Mouse (Mus musculus) CH12.LX (cell line): ENCODE measurements around the gene Gm11555. TPM values are rescaled to one million over a fixed set of nuclear protein-coding genes. Genes with fewer than 3 reads are reported as not detected.

Experiments used
- DNase-seq: peaks from one replicate; pipeline ENCODE4 v3.0.0-alpha.2; 2013; ENCODE audit errors: extremely low read depth
- H3K27ac ChIP-seq: 2 replicates; pipeline ENCODE4 v1.5.1; 2012; ENCODE audit warnings: low read depth, mild to moderate bottlenecking, control low read depth, moderate library complexity; ENCODE audit not compliant: insufficient read depth
- H3K27me3 ChIP-seq: replicated peaks from 2 replicates; pipeline ENCODE3; 2012; ENCODE audit warnings: inconsistent platforms
- H3K36me3 ChIP-seq, 2 experiments: replicated peaks in 1 of 2; 2 replicates each; pipeline versions ENCODE3 to v1.6.1; 2012; ENCODE audit warnings: inconsistent platforms in 1 of 2, low read length in 1 of 2, mild to moderate bottlenecking in 1 of 2, mixed read lengths in 1 of 2, moderate library complexity in 1 of 2; ENCODE audit not compliant: control insufficient read depth in 1 of 2, insufficient read depth in 1 of 2
- H3K4me1 ChIP-seq, 2 experiments: 2 replicates each; pipeline ENCODE4 v1.6.1; 2012; ENCODE audit warnings: inconsistent platforms in 1 of 2, moderate library complexity in 1 of 2; ENCODE audit not compliant: insufficient read depth in 2 of 2, control insufficient read depth in 1 of 2
- H3K4me2 ChIP-seq: 2 replicates; pipeline ENCODE4 v1.6.1; 2012; ENCODE audit warnings: low read depth, mild to moderate bottlenecking, control low read depth; ENCODE audit not compliant: poor library complexity, insufficient read depth, severe bottlenecking
- H3K4me3 ChIP-seq, 3 experiments: fragments of 150-350 bp in 1 of 3; sonication (generic) in 1 of 3; replicated peaks in 1 of 3; 2 replicates each; pipeline versions ENCODE3 to v1.5.1; 2011 to 2012; ENCODE audit warnings: low read depth in 2 of 3, low read length in 2 of 3, mild to moderate bottlenecking in 2 of 3, moderate library complexity in 2 of 3, control low read depth in 1 of 3, improper control_type of control experiment in 1 of 3, inconsistent platforms in 1 of 3, mixed read lengths in 1 of 3; ENCODE audit not compliant: poor library complexity in 1 of 3
- H3K79me2 ChIP-seq: replicated peaks from 2 replicates; pipeline ENCODE4 v1.6.1; 2012; ENCODE audit warnings: mild to moderate bottlenecking, moderate library complexity; ENCODE audit not compliant: control insufficient read depth, poor library complexity, insufficient read depth, severe bottlenecking; ENCODE audit errors: extremely low read depth
- H3K9ac ChIP-seq: 2 replicates; pipeline ENCODE4 v1.6.1; 2012; ENCODE audit warnings: low read depth, mild to moderate bottlenecking, control low read depth, moderate library complexity; ENCODE audit not compliant: insufficient read depth
- H3K9me3 ChIP-seq: replicated peaks from 2 replicates; pipeline ENCODE3; 2012; ENCODE audit warnings: low read length, inconsistent platforms, mixed read lengths
- BHLHE40 ChIP-seq: IDR thresholded peaks from 2 replicates; pipeline ENCODE4 v1.6.1; 2011; ENCODE audit warnings: mild to moderate bottlenecking, low read depth, low read length, improper control_type of control experiment
- CHD1 ChIP-seq: IDR thresholded peaks from 2 replicates; pipeline ENCODE4 v1.6.1; 2012; ENCODE audit warnings: low read depth, low read length, improper control_type of control experiment, inconsistent platforms
- CTCF ChIP-seq, 2 experiments: IDR thresholded peaks in 1 of 2; conservative IDR thresholded peaks in 1 of 2; 2 replicates each; pipeline ENCODE4 v1.5.1; 2011 to 2012; ENCODE audit warnings: low read depth in 2 of 2, low read length in 2 of 2, improper control_type of control experiment in 1 of 2, inconsistent platforms in 1 of 2, mild to moderate bottlenecking in 1 of 2, moderate library complexity in 1 of 2
- E2F4 ChIP-seq: IDR thresholded peaks from 2 replicates; pipeline ENCODE4 v1.6.1; 2011; ENCODE audit warnings: low read depth, low read length, improper control_type of control experiment; ENCODE audit not compliant: insufficient replicate concordance
- IRF4 ChIP-seq: IDR thresholded peaks from 2 replicates; pipeline ENCODE4 v1.6.1; 2014; ENCODE audit warnings: low read depth, mild to moderate bottlenecking, inconsistent platforms, low read length, improper control_type of control experiment
- JUN ChIP-seq: IDR thresholded peaks from 2 replicates; pipeline ENCODE4 v1.6.1; 2011; ENCODE audit warnings: low read depth, mild to moderate bottlenecking, low read length, improper control_type of control experiment, moderate library complexity; ENCODE audit not compliant: insufficient read depth
- JUND ChIP-seq: conservative IDR thresholded peaks from 2 replicates; pipeline ENCODE4 v1.6.1; 2011; ENCODE audit warnings: low read depth, low read length, improper control_type of control experiment
- KAT2A ChIP-seq: IDR thresholded peaks from 2 replicates; pipeline ENCODE4 v1.6.1; 2012; ENCODE audit warnings: low read length, improper control_type of control experiment, inconsistent platforms; ENCODE audit not compliant: insufficient replicate concordance
- MAFK ChIP-seq: IDR thresholded peaks from 2 replicates; pipeline ENCODE4 v1.6.1; 2011; ENCODE audit warnings: low read length, improper control_type of control experiment; ENCODE audit not compliant: insufficient replicate concordance
- MAZ ChIP-seq: IDR thresholded peaks from 2 replicates; pipeline ENCODE4 v1.6.1; 2012; ENCODE audit warnings: low read depth, mild to moderate bottlenecking, inconsistent platforms, low read length, improper control_type of control experiment, moderate library complexity
- MEF2A ChIP-seq: IDR thresholded peaks from 2 replicates; pipeline ENCODE4 v1.6.1; 2014; ENCODE audit warnings: low read depth, mild to moderate bottlenecking, inconsistent platforms, low read length, improper control_type of control experiment, borderline replicate concordance
- MXI1 ChIP-seq: IDR thresholded peaks from 2 replicates; pipeline ENCODE4 v1.6.1; 2011; ENCODE audit warnings: mild to moderate bottlenecking, low read depth, low read length, improper control_type of control experiment
- MYC ChIP-seq: IDR thresholded peaks from 2 replicates; pipeline ENCODE4 v1.6.1; 2011; ENCODE audit warnings: low read depth, mild to moderate bottlenecking, improper control_type of control experiment, low read length
- NELFE ChIP-seq: IDR thresholded peaks from 2 replicates; pipeline ENCODE4 v1.6.1; 2011; ENCODE audit warnings: low read depth, low read length, improper control_type of control experiment
- NRF1 ChIP-seq: IDR thresholded peaks from 2 replicates; pipeline ENCODE4 v1.6.1; 2014; ENCODE audit warnings: low read depth, mild to moderate bottlenecking, inconsistent platforms, low read length, improper control_type of control experiment, moderate library complexity
- PAX5 ChIP-seq: IDR thresholded peaks from 2 replicates; pipeline ENCODE4 v1.6.1; 2012; ENCODE audit warnings: low read length, inconsistent platforms, mixed read lengths
- POLR2A ChIP-seq: IDR thresholded peaks from 2 replicates; pipeline ENCODE4 v1.6.1; 2011; ENCODE audit warnings: low read depth, mild to moderate bottlenecking, improper control_type of control experiment, low read length
- POLR2AphosphoS2 ChIP-seq: IDR thresholded peaks from 2 replicates; pipeline ENCODE4 v1.6.1; 2011; ENCODE audit warnings: low read depth, low read length, improper control_type of control experiment
- RAD21 ChIP-seq: IDR thresholded peaks from 2 replicates; pipeline ENCODE4 v1.6.1; 2011; ENCODE audit warnings: low read depth, mild to moderate bottlenecking, low read length, improper control_type of control experiment, moderate library complexity
- RCOR1 ChIP-seq: conservative IDR thresholded peaks from 2 replicates; pipeline ENCODE4 v1.6.1; 2012; ENCODE audit warnings: low read depth, mild to moderate bottlenecking, inconsistent platforms, low read length, improper control_type of control experiment
- SMC3 ChIP-seq: IDR thresholded peaks from 2 replicates; pipeline ENCODE4 v1.6.1; 2011; ENCODE audit warnings: low read depth, low read length, improper control_type of control experiment
- TCF12 ChIP-seq: IDR thresholded peaks from 2 replicates; pipeline ENCODE4 v1.6.1; 2014; ENCODE audit warnings: low read depth, mild to moderate bottlenecking, inconsistent platforms, low read length, improper control_type of control experiment
- UBTF ChIP-seq: IDR thresholded peaks from 2 replicates; pipeline ENCODE4 v1.6.1; 2012; ENCODE audit warnings: low read depth, mild to moderate bottlenecking, inconsistent platforms, low read length, improper control_type of control experiment, moderate library complexity
- USF2 ChIP-seq: conservative IDR thresholded peaks from 2 replicates; pipeline ENCODE4 v1.6.1; 2011; ENCODE audit warnings: low read depth, low read length, improper control_type of control experiment
- ZC3H11A ChIP-seq: IDR thresholded peaks from 2 replicates; pipeline ENCODE4 v1.6.1; 2012; ENCODE audit warnings: low read depth, mild to moderate bottlenecking, inconsistent platforms, low read length, improper control_type of control experiment
- ZKSCAN1 ChIP-seq: IDR thresholded peaks from 2 replicates; pipeline ENCODE4 v1.6.1; 2012; ENCODE audit warnings: low read depth, inconsistent platforms, low read length, improper control_type of control experiment, borderline replicate concordance
- ZMIZ1 ChIP-seq: IDR thresholded peaks from 2 replicates; pipeline ENCODE4 v1.6.1; 2012; ENCODE audit warnings: low read depth, mild to moderate bottlenecking, inconsistent platforms, low read length, improper control_type of control experiment
- dilution Hi-C: fragments of 300-500 bp; cut with MboI; formaldehyde crosslinking; loops from 2 replicates; pipeline ENCODE4 v1.14.3; 2020; ENCODE audit warnings: low sequenced_read_pairs; ENCODE audit not compliant: extremely low pct_unique_long_range_greater_than_20kb, extremely low pct_ligation_motif_present
- in situ Hi-C: fragments of 300-500 bp; cut with MboI; formaldehyde crosslinking; loops from 3 replicates; pipeline ENCODE4 v1.14.3; 2019; ENCODE audit warnings: low sequenced_read_pairs, low pct_ligation_motif_present, low pct_unique_long_range_greater_than_20kb, mixed read lengths
- polyA plus RNA-seq: library from polyadenylated mRNA; unstranded; fragments of >175 nt; gene quantifications from 2 replicates; pipeline ENCODE4 v1.2.1, GENCODE M21; 2012; ENCODE audit warnings: low read depth; ENCODE audit not compliant: insufficient read length
- total RNA-seq, 2 experiments: library from RNA; depleted of rRNA; stranded (reverse); fragments of 300-350 nt in 1 of 2; fragments of >200 nt in 1 of 2; gene quantifications; 2 replicates each; pipeline ENCODE4 v1.2.3; 2012 to 2014

Gm11555 gene
- total and polyA plus RNA-seq, 3 experiments = not detected

- Histone ChIP-seq H3K36me3 (no peaks in the 10 kb centered on the region), H3K27ac (no peak overlapping the region), H3K4me1 (no peaks in the 10 kb centered on the region), H3K4me3 (no peak overlapping the region), H3K27me3 (peaks cover 78% of the 10 kb centered on the region), H3K9me3 (no peaks in the 10 kb centered on the region), H3K79me2 (no peaks in the 10 kb centered on the region), H3K9ac (no peak overlapping the region), H3K4me2 (no peak overlapping the region)
- dilution Hi-C loops (no loop called here), in situ Hi-C loops (no loop called here)
- DNase-seq = no peak
- TF ChIP-seq NRF1 (no peak), CHD1 (no peak), UBTF (no peak), RAD21 (no peak), MXI1 (no peak), CTCF (conservative IDR thresholded peaks at IDR 0.05 in 1 of 2, IDR thresholded peaks at IDR 0.05 in 1 of 2; ENCODE audit: low read depth in 2 of 2, low read length in 2 of 2) (no peak), IRF4 (no peak), USF2 (no peak), MEF2A (no peak), JUN (no peak), TCF12 (no peak), KAT2A (no peak), NELFE (no peak), SMC3 (no peak), JUND (no peak)
These were observed 12.9 kb downstream of the Gm11555 start for GRCm38 (mm10) chr11:99637086-99637485.

DNA sequence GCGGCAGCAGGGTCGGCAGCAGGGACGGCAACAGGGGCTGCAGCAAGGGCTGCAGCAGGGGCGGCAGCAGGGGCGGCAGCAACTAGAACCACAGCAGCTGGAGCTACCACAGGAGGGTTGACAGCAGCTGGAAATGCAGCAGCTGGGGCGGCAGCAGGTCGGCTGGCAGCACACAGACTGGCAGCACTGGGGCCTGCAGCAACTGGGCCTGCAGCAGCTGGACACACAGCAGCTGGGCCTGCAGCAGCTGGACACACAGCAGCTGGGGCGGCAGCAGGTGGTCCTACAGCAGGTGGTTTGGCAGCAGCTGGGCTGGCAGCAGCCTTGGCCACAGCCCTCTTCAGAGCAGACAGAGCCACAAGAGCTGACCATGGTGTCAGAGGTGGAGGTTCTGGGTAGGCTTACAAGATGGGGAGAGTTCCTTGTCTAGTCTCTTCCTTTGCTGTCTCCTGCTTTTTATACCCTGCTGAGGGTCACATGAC is 15.3 kb downstream of the Gm11555 start, which contains the start of gene Krtap4-2:
Gene Krtap4-2, minus strand, starts transcription at position 432 of the 482 bp plus-strand sequence.
- Histone ChIP-seq H3K9me3 (no peaks in the 10 kb centered on the region), H3K27me3 (peaks cover 86% of the 10 kb centered on the region), H3K36me3 (no peaks in the 10 kb centered on the region), H3K9ac (no peak within 1 kb of the TSS), H3K4me3 (no peak within 1 kb of the TSS), H3K27ac (no peak within 1 kb of the TSS), H3K4me1 (no peaks in the 10 kb centered on the region), H3K4me2 (no peak within 1 kb of the TSS), H3K79me2 (no peaks in the 10 kb centered on the region)
- in situ Hi-C loops (no loop called here), dilution Hi-C loops (no loop called here)
- TF ChIP-seq JUND (no peak), IRF4 (no peak), ZKSCAN1 (no peak), MYC (no peak), MAZ (no peak), TCF12 (no peak), UBTF (no peak), NELFE (no peak), E2F4 (no peak), POLR2A (no peak), PAX5 (no peak), MXI1 (no peak), POLR2AphosphoS2 (no peak), ZMIZ1 (no peak), MAFK (no peak), ZC3H11A (no peak), BHLHE40 (no peak), RCOR1 (no peak)
- no peak for DNase-seq
